Mouse (Mus musculus) urinary bladder, postnatal 4 days (tissue): ENCODE data around the gene Hhipl2.
"Not testable (repeated sequence)": the region's sequence is repeated elsewhere in the genome, so short reads cannot be mapped to it uniquely, and the experiment has no call there.

Source experiments
- DNase-seq, 2 experiments: peaks; one replicate each; pipeline ENCODE4 v3.0.0; 2021 to 2022; ENCODE audit warnings: low spot score in 2 of 2

Gene Hhipl2

DNA sequence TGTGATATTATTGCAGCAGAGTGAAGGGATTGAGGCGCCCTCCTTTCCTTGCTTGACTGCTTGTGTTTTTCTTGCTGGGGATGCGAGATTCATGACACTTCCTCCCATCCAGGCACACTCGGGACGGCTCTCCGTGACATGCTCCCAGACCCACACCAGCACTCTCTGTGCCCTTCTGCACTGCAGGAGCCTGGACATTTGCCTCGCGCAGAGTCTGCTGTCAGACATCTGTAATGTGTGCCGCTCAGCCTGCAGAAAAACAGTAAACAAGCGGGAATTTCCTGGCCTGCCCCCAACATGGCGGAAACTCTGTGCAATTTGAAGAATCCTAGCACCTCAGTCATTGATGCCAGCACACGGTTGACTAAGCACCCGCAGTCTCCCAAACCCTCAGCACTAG, at the start of gene Hhipl2:
TSS of gene Hhipl2 (plus strand) at position 343 of the 400 bp plus-strand sequence.
- DNase-seq, result no peak

DNA sequence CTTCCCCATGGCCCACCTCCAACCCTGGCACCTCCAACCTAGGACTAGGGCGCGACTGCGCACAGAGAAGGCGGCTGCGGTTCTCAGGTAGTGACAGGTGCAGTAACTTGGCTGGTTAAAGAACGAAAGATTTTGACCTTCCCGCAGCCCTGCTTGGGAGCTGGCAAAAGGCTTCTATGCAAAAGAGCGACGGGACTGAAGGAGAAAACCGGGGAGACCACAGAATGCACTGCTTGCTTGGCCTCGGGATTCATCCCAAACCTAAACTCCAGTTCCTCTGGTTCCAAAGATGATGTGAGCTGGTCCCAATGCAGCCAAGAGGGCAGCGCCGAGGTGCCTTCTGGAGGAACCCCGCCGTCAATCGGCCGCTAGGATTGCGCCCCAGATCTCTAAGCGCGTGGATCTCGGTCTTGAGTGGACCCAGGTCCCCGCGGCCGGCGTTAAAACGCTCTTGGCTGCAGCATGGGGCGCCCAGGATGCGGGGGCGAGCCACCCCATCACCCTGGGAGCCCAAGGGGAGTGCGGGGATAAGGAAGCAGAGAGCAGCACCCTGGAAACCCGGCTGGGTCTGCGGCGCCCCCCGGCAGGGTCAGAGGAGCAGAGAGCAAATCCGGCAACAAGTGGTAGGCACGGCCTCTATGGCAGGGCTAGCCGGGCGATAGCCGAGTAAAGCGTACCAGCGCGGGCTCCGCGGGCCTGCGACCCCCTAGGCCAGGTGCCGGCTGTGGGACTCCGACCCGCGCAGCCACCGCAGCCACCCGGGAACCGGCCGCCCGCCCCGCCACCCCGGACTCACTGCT, 49.2 kb upstream of the Hhipl2 start:
- DNase-seq, result no peak

DNA sequence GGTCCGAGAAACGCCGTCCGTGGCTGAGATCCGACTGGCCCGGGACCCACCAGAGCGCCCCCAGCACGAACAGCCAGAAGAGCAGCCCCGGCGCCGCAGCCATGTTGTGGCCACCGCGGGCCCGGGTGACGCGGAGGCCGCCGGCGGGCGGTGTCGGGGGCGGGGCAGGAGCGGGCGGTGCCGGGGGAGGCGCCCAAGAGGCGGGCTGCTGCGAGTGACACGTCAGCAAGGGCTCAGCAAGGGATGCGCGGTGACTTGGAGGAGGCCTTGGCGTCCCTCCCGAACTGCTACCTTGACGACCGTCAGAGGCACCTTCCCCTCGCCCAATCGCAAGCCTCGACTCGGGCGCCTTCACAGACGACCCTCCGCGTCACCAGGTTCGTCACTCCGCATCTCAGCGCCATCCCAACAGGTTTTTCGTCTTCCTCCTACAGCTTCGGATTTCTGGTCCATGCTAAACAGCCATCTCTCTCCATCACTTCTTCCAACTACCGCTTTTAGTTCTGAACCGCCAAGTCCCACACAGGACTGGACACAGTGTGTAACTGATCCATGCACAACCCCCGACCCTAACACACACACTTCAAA, 48.5 kb upstream of the Hhipl2 start, which contains the start of gene Mia3:
TSS of gene Mia3 (minus strand) at position 127 of the 588 bp plus-strand sequence.
- DNase-seq, result peak; percentile 93 to 96

DNA sequence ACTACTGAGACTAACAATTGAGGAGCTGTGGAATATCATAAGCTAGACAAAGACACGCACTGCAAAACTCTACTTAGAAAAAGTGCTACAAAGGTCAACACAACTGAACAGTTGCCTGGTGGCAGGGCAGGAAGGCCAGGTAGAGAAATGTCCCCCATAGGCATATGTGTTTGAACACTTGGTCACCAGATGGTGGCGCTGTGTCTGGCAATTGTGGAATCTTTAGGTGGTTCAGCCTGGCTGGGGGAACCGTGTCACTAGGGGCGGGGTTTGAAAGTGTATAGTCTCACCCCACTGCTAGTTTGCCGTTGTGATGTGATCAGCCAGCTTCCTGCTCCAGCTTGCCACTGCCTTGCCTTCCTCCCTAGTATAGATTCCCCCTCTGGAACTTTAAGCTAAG, 43.3 kb upstream of the Hhipl2 start:
- DNase-seq, result no peak

DNA sequence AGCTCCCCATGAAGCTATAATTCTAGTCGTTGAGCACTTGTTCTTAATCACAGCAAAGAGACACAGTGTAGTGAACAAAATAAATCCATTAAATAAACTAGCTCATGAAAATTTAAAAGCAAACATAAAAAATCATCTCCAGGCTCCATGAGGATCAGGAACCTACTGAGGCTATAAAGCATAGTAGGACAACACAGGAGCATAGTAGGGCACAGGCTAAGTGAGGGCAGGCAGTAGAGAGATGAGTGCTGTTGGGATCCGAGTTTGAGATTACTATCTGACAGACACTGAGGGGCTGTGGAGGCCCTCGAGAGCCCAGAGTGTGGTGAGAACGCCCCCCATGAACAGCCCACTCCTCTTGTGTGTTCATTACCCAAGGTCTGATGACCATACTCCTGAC, 41.0 kb upstream of the Hhipl2 start:
- no peak for DNase-seq

DNA sequence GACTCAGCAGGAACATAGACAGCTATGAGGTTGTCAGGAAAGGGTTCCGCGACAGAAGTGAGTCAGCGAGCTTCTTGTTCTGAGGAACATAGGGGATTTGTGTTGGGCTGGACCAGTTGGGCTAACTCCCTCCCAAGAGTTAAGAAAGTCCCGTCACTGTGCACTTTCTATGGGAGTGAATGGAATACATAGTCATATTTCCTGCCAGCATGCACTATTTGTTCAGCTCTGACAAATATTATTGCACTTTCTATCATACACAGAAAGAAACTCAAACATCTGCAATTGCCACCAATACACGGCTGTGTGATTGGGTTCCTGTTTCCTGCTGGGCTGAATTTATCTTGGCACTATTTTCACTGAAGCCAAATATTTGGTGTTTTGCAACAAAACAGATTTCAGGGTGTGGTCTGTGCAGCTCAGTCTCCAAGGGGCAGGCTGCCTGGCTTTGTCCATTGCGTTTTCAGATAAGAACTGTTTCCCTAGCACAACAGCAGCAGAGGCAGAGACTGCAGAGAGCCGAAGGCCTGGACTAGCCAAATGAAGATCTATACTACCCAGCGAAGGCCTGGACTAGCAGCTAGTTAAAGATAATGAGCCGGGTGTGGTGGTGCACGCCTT, 39.6 kb upstream of the Hhipl2 start:
- DNase-seq, result no peak

DNA sequence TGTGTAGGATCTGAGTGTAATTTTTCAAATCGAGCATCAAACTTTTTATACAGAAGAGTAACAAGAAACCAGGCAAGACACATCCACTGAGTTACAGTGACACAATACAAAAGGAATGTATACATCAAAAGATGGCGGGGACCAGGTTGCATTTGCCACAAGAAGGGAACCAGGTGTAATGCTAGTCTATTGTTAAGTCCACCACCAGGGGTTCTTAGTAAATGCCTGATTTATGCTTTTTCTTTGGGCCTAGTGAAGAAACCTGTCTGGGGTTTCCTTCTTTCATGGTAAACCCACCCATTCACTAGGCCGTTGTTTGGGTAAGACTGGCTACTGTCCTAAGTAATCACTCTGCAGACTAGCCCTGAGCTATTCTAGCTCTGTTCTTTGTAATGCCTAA, 38.6 kb upstream of the Hhipl2 start:
- not testable (repeated sequence) for DNase-seq

DNA sequence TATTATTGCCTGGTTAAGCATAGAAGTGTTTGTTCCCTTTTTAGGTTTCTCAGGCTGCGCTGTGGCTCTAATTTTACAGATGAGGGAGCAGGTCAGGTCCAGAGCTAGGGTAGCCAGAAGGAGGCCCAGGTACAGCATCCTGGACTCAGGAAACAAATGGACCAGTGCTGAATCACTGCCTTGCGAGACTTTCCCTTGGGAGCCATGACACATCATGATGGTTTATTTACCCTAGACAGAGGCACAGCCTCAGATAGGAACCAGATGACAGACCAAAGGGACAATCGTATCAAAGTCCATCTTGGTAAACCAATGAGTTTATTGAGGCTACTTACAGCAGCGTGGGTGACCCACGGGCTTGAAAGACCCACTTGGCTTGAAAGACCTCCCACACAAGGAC, 36.2 kb upstream of the Hhipl2 start:
- no peak for DNase-seq

DNA sequence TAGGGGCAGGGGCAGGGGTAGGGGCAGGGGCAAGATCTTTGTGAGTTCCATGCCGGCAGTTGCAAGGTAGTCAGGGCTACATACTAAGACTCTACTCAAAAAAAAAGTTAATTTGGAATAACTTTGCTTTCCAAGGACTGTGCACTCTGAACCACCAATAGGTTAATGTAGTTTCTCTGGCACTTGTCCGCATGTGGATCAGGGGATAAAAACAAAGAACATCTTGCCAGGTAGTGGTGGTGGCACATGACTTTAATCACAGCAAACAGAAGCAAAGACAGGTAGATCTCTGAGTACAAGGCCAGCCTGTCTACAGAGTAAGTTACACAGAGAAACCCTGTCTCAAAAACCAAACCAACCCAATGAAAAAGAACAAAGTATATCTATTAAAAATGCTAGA, 35.4 kb upstream of the Hhipl2 start:
- peak in 1 of 2 experiments; percentile 1 for DNase-seq

DNA sequence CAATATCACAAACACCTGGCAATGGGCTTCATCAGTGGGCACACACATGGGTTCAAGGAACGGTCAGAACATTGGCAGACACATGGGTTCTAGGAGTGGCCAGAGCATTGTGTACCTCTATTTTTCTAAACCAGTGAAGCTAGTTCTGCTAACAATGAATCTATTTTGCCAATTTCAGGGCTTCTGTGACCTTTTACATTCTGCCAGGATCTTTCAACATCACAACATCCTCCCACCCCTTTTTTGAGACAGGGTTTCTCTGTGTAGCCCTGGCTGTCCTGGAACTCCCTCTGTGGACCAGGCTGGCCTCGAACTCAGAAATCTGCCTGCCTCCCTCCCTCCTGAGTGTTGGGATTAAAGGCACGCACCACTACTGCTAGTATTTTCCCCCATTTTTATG, 30.6 kb upstream of the Hhipl2 start:
- DNase-seq, result not testable (repeated sequence)

DNA sequence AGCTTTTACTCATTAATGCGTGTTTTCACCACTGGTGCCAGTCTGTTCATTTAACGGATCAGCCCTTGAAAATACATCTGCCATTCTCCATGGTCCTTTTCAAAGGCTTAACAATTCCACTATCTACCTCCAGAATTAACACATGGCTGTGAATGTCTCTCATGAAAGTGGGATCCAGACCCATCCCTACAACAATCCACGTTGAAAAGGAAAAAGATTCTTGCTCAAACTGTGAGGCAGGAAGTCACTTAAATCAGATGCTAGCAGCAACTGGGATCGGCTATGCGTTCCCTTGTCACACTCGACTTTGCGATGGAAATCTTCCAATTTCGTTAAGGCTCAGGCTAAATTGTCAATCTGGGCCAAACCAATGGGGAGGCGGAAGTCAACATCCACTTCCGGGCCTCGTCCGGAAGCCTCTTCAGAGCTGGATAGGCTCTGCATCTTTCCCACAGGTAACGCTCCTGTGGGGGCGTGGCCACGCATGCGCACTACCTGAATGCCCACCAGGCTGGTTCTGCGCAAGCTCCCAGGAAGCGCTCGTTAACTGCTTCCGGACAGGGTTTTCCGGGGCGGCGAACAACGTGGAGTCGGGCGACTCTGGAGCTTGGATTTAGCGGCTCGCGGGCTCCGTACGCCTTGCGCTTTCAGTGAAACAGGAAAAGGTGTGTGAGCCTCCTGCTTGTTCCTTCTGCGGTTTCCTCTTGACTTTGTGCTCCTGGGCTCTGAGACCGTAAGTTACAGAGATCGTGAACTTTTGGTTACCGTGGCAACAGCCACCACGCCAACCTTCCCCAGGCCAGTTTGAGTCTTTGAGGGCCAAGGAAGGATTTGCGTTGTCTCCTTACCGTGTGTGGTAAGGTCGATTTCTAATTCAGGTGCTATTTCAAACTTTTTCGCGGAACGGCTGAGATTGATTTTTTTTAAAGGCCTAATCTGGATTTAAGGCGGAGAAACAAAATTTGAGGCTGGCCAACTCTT, 29.3 kb upstream of the Hhipl2 start, which contains the start of gene Taf1a:
TSS of gene Taf1a (plus strand) at position 556 of the 981 bp plus-strand sequence.
- DNase-seq, result peak; percentile 85 to 88

DNA sequence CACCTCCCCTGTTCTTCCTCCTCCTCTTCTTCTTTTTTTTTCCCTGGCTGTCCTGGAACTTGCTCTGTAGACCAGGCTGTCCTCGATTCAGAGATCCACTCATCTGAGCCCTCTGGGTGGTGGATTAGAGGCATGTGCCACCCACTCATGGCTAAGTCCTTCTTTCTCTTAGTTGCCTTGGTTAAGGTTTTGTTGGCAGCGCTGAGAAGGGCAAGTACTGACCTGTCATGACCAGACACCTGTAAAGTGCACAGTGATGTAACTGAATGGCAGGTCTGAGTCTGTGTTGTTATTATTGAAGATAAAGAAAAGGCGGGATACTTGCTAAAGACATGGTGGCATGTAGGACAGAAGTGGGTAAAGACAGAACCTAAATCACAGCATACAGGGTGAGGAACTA, 14.6 kb upstream of the Hhipl2 start:
- DNase-seq, result no peak

DNA sequence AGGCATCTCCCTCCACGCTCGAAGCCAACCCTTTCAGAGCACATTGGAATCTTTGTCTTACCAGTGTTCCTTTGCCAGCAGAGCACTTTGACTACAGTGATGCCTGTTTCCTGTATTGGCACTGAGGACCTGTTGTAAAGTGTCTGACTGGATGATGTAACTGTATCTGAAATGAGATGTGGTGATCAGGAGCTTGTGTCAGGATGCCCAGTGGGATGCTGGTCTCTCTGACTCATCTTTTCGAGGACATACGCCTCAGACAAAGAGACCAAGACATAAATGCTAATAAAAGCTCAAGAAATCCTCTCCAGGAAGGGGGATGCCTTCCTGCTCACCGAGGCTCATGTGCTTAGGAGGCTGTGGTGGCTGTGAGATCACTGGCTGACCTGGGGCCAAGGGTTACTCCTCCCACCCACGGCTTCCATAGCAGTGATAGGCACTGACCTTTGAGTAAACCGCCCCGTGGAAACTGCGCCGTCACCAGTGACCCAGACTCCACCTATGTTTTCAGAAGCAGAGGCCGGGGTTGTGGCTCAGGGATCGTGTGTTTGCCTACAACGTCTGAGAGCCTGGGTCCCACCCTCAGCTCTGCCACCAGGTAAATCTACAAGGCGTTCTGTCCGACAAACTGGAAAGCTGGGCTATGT, 3.8 kb upstream of the Hhipl2 start:
- DNase-seq, result no peak

DNA sequence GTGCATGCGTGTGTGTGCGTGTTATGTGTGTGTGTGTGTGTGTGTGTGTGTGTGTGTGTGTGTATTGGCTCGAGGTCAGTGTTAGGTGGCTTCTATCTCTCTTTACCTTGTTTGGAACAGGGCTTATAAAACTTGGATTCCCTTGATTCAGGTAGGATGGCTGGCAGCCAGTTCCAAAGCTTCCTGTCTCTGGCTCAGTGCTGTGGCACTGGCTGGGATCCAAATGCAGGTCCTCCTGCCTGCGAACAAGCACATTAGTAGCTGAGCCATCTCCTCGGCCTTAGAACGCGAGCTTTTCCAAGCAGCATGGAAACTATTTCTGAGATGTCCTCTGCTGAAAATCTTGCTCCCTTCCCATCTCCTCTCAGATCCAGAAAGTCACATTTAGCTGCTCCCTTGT, 1.7 kb downstream of the Hhipl2 start:
- no peak for DNase-seq

DNA sequence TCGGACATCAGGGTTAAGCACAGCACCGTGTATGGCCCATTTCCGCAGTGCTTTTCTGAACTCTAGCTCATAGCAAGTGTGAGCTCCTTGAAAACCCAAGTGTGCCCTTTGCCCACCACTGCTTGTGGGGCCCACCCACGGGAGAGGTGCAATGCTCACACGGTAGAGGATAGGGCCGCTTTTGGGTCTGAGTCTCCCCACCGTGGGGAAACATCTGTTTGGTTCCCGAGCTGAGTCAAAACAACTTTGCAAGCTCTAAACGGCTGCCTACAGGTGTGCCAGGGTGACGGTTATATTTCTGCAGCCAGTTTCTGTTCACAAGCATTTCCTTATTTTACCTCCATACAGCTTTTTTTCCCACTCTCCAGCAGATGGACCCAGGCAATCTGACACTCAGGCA, 2.3 kb downstream of the Hhipl2 start:
- no peak for DNase-seq

DNA sequence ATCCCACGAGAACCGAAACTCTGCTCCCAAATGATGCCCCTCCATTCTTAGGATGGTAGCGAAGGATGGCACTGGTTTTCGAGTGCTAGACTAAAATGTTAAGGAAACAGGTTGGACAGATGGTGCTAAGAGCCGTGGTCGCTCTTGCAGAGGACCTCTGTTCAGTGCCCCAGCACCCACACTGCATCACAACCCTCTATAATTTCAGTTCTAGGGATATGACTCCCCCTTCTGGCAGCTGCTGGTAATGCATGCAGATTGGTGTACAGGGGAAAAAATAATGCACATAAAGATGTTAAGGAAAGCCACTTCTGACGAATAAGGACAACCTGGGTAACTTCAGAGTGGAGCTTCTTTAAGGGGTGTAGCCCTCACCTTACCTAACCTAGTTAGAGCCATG, 6.1 kb downstream of the Hhipl2 start:
- DNase-seq, result no peak

DNA sequence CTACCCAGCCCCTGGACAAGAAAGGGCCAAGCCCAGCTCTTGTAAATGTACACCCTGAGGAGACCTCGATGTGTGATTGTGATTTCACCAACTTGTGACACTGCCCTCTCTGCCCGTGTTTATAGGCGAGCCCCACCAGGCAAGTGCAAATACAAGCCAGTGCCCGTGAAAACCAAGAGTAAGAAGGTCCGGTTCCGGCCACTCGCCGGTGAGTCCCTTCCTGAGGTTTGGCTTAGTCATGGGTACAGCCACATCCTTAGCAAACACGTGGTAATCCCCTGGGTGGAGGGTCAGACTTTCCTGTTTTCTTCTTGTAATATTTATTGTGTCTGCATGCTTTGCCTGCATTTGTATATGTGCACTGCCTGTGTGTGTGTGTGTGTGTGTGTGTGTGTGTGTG, 16.9 kb downstream of the Hhipl2 start:
- no peak for DNase-seq

DNA sequence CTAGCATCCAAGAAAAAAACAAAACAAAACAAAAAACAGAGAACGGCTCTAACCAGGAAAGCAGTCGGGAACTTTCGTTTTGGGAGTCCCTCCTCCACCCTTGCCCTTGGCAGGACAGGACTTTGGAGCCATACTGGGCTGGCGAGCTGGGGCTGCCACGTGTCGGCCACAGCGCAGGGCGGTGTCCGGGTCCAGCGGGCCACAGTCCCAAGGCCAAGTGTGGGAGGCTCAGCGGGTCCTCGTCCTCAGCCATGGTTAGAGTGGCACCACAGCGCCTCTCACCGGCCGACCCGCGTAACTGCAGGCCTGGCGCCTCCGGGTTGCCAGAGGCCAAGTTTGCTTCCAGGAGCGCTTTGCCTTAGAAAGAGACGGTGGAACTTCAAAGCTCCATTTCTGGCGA, 21.0 kb downstream of the Hhipl2 start:
- peak; percentile 84 to 85 for DNase-seq

DNA sequence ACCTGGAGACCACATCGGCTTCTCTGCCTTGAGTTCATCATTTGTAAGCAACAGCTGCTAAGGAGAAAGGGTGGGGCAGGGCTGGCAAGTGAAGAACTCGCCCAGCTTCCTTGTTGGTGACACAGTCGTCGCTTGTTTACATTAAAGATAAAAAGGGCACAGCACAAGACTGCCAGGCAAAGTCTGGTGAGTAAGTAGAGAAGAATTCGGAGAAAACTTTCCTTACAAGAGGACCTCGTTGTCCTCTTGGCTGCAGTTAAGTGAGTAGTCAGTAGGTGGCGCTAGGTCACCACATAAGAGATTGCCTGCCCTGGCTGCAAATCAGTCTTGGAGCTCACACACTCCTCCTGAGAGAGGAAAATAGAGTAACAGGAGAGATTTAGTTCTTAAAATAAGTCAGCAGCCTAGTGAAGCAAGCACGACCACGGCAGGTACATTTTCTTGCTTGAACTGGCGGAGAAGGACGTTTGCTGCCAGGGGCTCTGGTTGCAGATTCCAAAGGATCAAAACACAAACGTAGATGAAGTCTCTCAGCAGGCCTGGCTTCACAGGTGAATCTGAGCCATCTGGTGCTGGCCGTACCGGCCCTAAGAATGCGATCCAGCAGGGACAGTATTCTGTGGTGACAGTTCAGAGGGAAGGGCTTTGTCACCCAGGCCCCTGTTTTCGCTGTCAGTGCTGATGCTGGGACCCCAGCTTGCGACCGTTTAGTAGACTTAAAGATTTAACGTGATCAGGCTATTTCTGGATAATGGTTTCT, 24.2 kb downstream of the Hhipl2 start:
- peak; percentile 66 to 82 for DNase-seq

DNA sequence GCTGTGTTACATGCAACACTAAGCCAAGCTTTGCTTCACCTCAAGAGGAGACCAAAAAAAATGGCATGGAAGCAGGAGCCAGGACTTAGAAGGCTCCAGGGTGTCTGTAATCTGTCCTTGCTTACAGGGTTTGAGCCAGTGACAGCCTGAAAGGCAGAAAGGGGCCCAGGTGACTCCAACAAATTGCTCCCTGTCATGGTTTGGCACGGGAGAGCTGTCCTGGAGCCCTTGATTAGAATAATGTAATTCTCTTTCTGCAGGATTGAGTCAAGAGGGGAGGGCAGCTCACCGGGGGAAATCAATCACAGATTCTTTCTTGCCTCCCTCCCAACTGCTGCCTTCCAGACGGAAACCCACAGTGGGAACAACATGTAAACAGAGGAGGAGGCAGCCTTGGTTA, 35.1 kb downstream of the Hhipl2 start:
- no peak for DNase-seq
